Mouse (Mus musculus): Measurements from ENCODE around the gene Gatd1. TPM values are rescaled to one million over a fixed set of nuclear protein-coding genes. Genes with fewer than 3 reads are reported as not detected.

Gatd1 gene
- 36.7 and 45.4 TPM in 2 replicates for polyA plus RNA-seq (2011; ENCODE audit: insufficient read depth, insufficient read length, low read depth, missing spikeins)

DNA sequence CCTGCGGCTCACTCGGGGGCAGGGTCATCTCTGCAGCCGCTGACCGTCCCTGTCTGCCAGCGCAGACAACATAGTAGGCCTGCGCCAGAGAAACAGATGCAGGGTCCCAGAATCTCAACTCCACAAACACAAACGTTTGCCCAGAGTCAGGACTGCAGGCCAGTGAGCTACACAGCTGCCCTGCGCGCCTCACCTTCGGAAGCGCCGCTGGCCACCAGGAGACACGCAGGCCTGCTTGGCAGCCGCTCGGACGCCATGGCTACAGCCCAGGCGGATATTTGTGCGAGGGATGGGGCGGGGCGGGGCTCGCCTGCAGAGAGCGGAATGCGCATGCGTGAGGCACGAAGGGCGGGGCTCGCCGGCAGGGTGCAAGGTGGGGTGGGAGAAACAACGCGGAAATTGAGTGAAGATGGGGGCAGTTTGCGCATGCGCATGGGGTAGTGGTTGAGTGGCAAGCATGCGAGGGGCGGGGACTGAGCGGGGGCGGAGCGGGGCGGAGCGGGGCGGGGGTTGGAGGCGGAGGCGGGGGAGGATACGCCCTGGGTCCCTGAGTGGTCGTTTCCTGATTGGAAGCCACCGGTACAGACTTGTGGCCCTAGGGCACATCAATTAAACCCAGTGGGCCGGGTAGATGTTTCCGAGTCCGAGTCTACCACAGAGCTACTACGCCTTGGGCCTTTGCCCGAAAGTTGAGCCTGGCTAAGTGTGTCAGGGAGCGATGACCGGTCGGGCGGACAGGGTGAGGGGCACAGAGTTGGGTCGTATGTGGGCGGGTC, at the start of gene Gatd1:
TSS of gene Gatd1 (minus strand) at position 328 of the 776 bp plus-strand sequence.
- Histone ChIP-seq H3K9ac (ENCODE audit: low read depth, poor library complexity, severe bottlenecking) (peak within 1 kb of the TSS; percentile 76), H3K4me1 (ENCODE audit: control insufficient read depth, insufficient read depth, low read length) (peaks cover 6% of the 10 kb centered on the region), H3K27ac (ENCODE audit: insufficient read depth, low read length) (peak within 1 kb of the TSS; percentile 58), H3K9me3 (replicated peaks; ENCODE audit: control insufficient read depth, insufficient read depth, low read length, poor library complexity, severe bottlenecking) (no peaks in the 10 kb centered on the region), H3K36me3 (ENCODE audit: control insufficient read depth, insufficient read depth, low read length, poor library complexity, severe bottlenecking) (no peaks in the 10 kb centered on the region), H3K4me3 (ENCODE audit: low read depth, low read length) (peak within 1 kb of the TSS; percentile 85), H3K27me3 (ENCODE audit: control insufficient read depth, insufficient read depth, low read length, poor library complexity, severe bottlenecking) (no peaks in the 10 kb centered on the region)
- peak; percentile 67 for TF ChIP-seq POLR2A (IDR thresholded peaks at IDR 0.05; ENCODE audit: insufficient read depth, low read length)
- TF ChIP-seq CTCF (IDR thresholded peaks at IDR 0.05; ENCODE audit: low read depth, low read length) = no peak
- TF ChIP-seq EP300 (IDR thresholded peaks at IDR 0.05; ENCODE audit: insufficient read depth, low read depth, low read length) = 0 out of 2 replicates have a peak, but pooled peaks have one; percentile 24

- no peak overlapping the region for H3K27ac ChIP-seq (ENCODE audit: insufficient read depth, low read length)
- no peaks in the 10 kb centered on the region for H3K27me3 ChIP-seq (ENCODE audit: control insufficient read depth, insufficient read depth, low read length, poor library complexity, severe bottlenecking)
- H3K4me3 ChIP-seq (ENCODE audit: low read depth, low read length) = peak overlapping the region; percentile 56
- peak overlapping the region; percentile 53 for H3K9ac ChIP-seq (ENCODE audit: low read depth, poor library complexity, severe bottlenecking)
- H3K4me1 ChIP-seq (ENCODE audit: control insufficient read depth, insufficient read depth, low read length) = peaks cover 5% of the 10 kb centered on the region
- no peaks in the 10 kb centered on the region for H3K36me3 ChIP-seq (ENCODE audit: control insufficient read depth, insufficient read depth, low read length, poor library complexity, severe bottlenecking)
- TF ChIP-seq EP300 (IDR thresholded peaks at IDR 0.05; ENCODE audit: insufficient read depth, low read depth, low read length) = no peak
- no peak for TF ChIP-seq CTCF (IDR thresholded peaks at IDR 0.05; ENCODE audit: low read depth, low read length)
- TF ChIP-seq POLR2A (IDR thresholded peaks at IDR 0.05; ENCODE audit: insufficient read depth, low read length) = no peak
- H3K9me3 ChIP-seq (replicated peaks; ENCODE audit: control insufficient read depth, insufficient read depth, low read length, poor library complexity, severe bottlenecking) = no peaks in the 10 kb centered on the region
Observed at GRCm38 (mm10) chr7:141462333-141462821, 48.4 kb upstream of the Gatd1 start.

GRCm38 (mm10) chr7:141461521-141462332, 47.8 kb upstream of the Gatd1 start:
- peaks cover 5% of the 10 kb centered on the region for H3K4me1 ChIP-seq (ENCODE audit: control insufficient read depth, insufficient read depth, low read length)
- H3K36me3 ChIP-seq (ENCODE audit: control insufficient read depth, insufficient read depth, low read length, poor library complexity, severe bottlenecking) = no peaks in the 10 kb centered on the region
- TF ChIP-seq CTCF (IDR thresholded peaks at IDR 0.05; ENCODE audit: low read depth, low read length) (no peak), POLR2A (IDR thresholded peaks at IDR 0.05; ENCODE audit: insufficient read depth, low read length) (no peak), EP300 (IDR thresholded peaks at IDR 0.05; ENCODE audit: insufficient read depth, low read depth, low read length) (no peak)
- H3K27me3 ChIP-seq (ENCODE audit: control insufficient read depth, insufficient read depth, low read length, poor library complexity, severe bottlenecking) = no peaks in the 10 kb centered on the region
- peak overlapping the region; percentile 53 for H3K9ac ChIP-seq (ENCODE audit: low read depth, poor library complexity, severe bottlenecking)
- H3K27ac ChIP-seq (ENCODE audit: insufficient read depth, low read length) = no peak overlapping the region
- peak overlapping the region; percentile 56 for H3K4me3 ChIP-seq (ENCODE audit: low read depth, low read length)
- H3K9me3 ChIP-seq (replicated peaks; ENCODE audit: control insufficient read depth, insufficient read depth, low read length, poor library complexity, severe bottlenecking) = no peaks in the 10 kb centered on the region

GRCm38 (mm10) chr7:141460391-141461113, 46.6 kb upstream of the Gatd1 start, which contains the start of gene Cracr2b:
Gene Cracr2b (plus strand): TSS chr7:141461094.
- peak within 1 kb of the TSS; percentile 56 for H3K4me3 ChIP-seq (ENCODE audit: low read depth, low read length)

DNA sequence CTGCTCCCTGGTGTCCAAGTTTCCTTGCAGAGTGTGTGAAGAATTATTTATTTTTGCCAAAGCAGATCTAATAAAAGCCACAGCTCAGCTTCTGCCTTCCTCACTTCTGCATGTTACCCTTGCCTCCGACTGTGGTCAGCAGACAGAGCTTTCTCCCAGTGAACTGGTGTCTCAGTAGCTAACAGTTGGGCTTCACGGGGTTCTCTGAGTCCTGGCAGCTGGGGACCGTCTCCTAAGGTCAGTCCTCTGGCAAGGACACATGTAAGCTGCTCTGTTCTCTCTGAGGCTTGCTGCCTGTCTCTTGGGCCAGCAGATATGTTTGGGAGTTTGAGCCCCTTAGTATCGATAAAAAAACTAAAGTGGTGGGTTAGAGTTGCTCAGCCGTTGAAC, 46.1 kb upstream of the Gatd1 start:
- no peak for TF ChIP-seq CTCF (IDR thresholded peaks at IDR 0.05; ENCODE audit: low read depth, low read length)
- Histone ChIP-seq H3K9me3 (replicated peaks; ENCODE audit: control insufficient read depth, insufficient read depth, low read length, poor library complexity, severe bottlenecking) (no peaks in the 10 kb centered on the region), H3K27ac (ENCODE audit: insufficient read depth, low read length) (no peak overlapping the region), H3K4me1 (ENCODE audit: control insufficient read depth, insufficient read depth, low read length) (no peaks in the 10 kb centered on the region), H3K36me3 (ENCODE audit: control insufficient read depth, insufficient read depth, low read length, poor library complexity, severe bottlenecking) (no peaks in the 10 kb centered on the region), H3K4me3 (ENCODE audit: low read depth, low read length) (no peak overlapping the region), H3K27me3 (ENCODE audit: control insufficient read depth, insufficient read depth, low read length, poor library complexity, severe bottlenecking) (no peaks in the 10 kb centered on the region), H3K9ac (ENCODE audit: low read depth, poor library complexity, severe bottlenecking) (no peak overlapping the region)

More at GRCm38 (mm10) chr7:141460391-141461113, 46.6 kb upstream of the Gatd1 start, which contains the start of gene Cracr2b:
- Histone ChIP-seq H3K27ac (ENCODE audit: insufficient read depth, low read length) (no peak within 1 kb of the TSS), H3K9me3 (replicated peaks; ENCODE audit: control insufficient read depth, insufficient read depth, low read length, poor library complexity, severe bottlenecking) (no peaks in the 10 kb centered on the region), H3K9ac (ENCODE audit: low read depth, poor library complexity, severe bottlenecking) (peak within 1 kb of the TSS; percentile 53), H3K36me3 (ENCODE audit: control insufficient read depth, insufficient read depth, low read length, poor library complexity, severe bottlenecking) (no peaks in the 10 kb centered on the region), H3K27me3 (ENCODE audit: control insufficient read depth, insufficient read depth, low read length, poor library complexity, severe bottlenecking) (no peaks in the 10 kb centered on the region), H3K4me1 (ENCODE audit: control insufficient read depth, insufficient read depth, low read length) (peaks cover 2% of the 10 kb centered on the region)
- no peak for TF ChIP-seq CTCF (IDR thresholded peaks at IDR 0.05; ENCODE audit: low read depth, low read length)
- no peak for TF ChIP-seq POLR2A (IDR thresholded peaks at IDR 0.05; ENCODE audit: insufficient read depth, low read length)
- TF ChIP-seq EP300 (IDR thresholded peaks at IDR 0.05; ENCODE audit: insufficient read depth, low read depth, low read length) = no peak
